ENCODE assay signal across 8 mouse cellular contexts in genomic region chr11:77488771-77489581, GRCm38 (mm10). TPM values are rescaled to one million over a fixed set of nuclear protein-coding genes. Genes with fewer than 3 reads are reported as not detected.
A peak's percentile ranks its signal among the peaks of the same experiment; 100 is the strongest.
DNase-seq lines count a peak whose midpoint lies in the region; ATAC-seq and TF ChIP-seq lines count a peak whose summit lies in the region.

No protein-coding gene starts in this region.

- peak overlapping the region; percentile 99 for H3K4me2 ChIP-seq in kidney, embryonic 15.5 days
- H3K4me2 ChIP-seq in forebrain, embryonic 14.5 days (ENCODE audit: low read length), result peak overlapping the region; percentile 94
- peak overlapping the region; percentile 95 for H3K4me2 ChIP-seq in limb, embryonic 14.5 days (replicated peaks; ENCODE audit: low read depth, low read length, severe bottlenecking)

- H3K9ac ChIP-seq in kidney, embryonic 15.5 days, result peak overlapping the region; percentile 89
- peak overlapping the region; percentile 98 for H3K9ac ChIP-seq in forebrain, embryonic 14.5 days (ENCODE audit: low read length)
- peak overlapping the region; percentile 86 for H3K9ac ChIP-seq in limb, embryonic 14.5 days (ENCODE audit: low read depth, low read length, severe bottlenecking)

- DNase-seq in kidney, adult 8-10 months, result no peak
- DNase-seq in ZHBTc4 (ENCODE audit: low read depth, low spot score), result peak; percentile 29
- peak; percentile 58 for DNase-seq in forebrain, embryonic 14.5 days (ENCODE audit: low spot score)
- DNase-seq in limb, embryonic 14.5 days (ENCODE audit: low spot score), result no peak
- peak; percentile 60 for DNase-seq in retina, postnatal 1 day
- DNase-seq in layer of hippocampus, adult 11-12 months (ENCODE audit: low spot score), result no peak
- no peak for DNase-seq in right cerebral cortex, adult 18-20 months

- H3K36me3 ChIP-seq in kidney, embryonic 15.5 days, result no peaks in the 10 kb centered on the region
- no peaks in the 10 kb centered on the region for H3K36me3 ChIP-seq in forebrain, embryonic 14.5 days (ENCODE audit: control insufficient read depth, insufficient read depth, low read length)
- 0 out of 2 replicates have a peak, but pooled peaks cover 3% of the 10 kb centered on the region for H3K36me3 ChIP-seq in limb, embryonic 14.5 days (ENCODE audit: control insufficient read depth, insufficient read depth, low read length)

- ATAC-seq in kidney, embryonic 15.5 days (replicated peaks; ENCODE audit: low FRiP score), result no peak
- no peak for ATAC-seq in forebrain, embryonic 14.5 days
- no peak for ATAC-seq in limb, embryonic 14.5 days (ENCODE audit: low FRiP score, low read depth)

- H3K27me3 ChIP-seq in kidney, embryonic 15.5 days, result no peaks in the 10 kb centered on the region
- H3K27me3 ChIP-seq in forebrain, embryonic 14.5 days (replicated peaks; ENCODE audit: control insufficient read depth, insufficient read depth, low read length), result no peaks in the 10 kb centered on the region
- no peaks in the 10 kb centered on the region for H3K27me3 ChIP-seq in limb, embryonic 14.5 days (ENCODE audit: control insufficient read depth, insufficient read depth, low read length)

- TF ChIP-seq POLR2A in limb, embryonic 14.5 days (IDR thresholded peaks at IDR 0.05; ENCODE audit: borderline replicate concordance, extremely low read depth, insufficient read depth, insufficient read length), result no peak

- H3K9me3 ChIP-seq in kidney, embryonic 15.5 days (replicated peaks), result no peaks in the 10 kb centered on the region
- H3K9me3 ChIP-seq in forebrain, embryonic 14.5 days (replicated peaks; ENCODE audit: control insufficient read depth, low read length), result no peaks in the 10 kb centered on the region
- no peaks in the 10 kb centered on the region for H3K9me3 ChIP-seq in limb, embryonic 14.5 days (ENCODE audit: control insufficient read depth, low read length)

- H3K4me1 ChIP-seq in kidney, embryonic 15.5 days, result peaks cover 74% of the 10 kb centered on the region
- peaks cover 61% of the 10 kb centered on the region for H3K4me1 ChIP-seq in forebrain, embryonic 14.5 days (ENCODE audit: control insufficient read depth, insufficient read depth, low read length)
- peaks cover 60% of the 10 kb centered on the region for H3K4me1 ChIP-seq in limb, embryonic 14.5 days (ENCODE audit: control insufficient read depth, insufficient read depth, low read length)

- WGBS in kidney, embryonic 15.5 days, result 2% methylated on average over 55 of the region's 55 CpGs
- WGBS in forebrain, embryonic 14.5 days, result 2% methylated on average over 44 of the region's 55 CpGs
- 2% methylated on average over 28 of the region's 55 CpGs for WGBS in limb, embryonic 14.5 days

- peak overlapping the region; percentile 89 for H3K4me3 ChIP-seq in kidney, embryonic 15.5 days (replicated peaks)
- H3K4me3 ChIP-seq in forebrain, embryonic 14.5 days (ENCODE audit: low read depth, low read length), result peak overlapping the region; percentile 92
- H3K4me3 ChIP-seq in limb, embryonic 14.5 days (replicated peaks; ENCODE audit: low read length), result peak overlapping the region; percentile 80

- no peak overlapping the region for H3K27ac ChIP-seq in kidney, embryonic 15.5 days
- peak overlapping the region; percentile 94 for H3K27ac ChIP-seq in forebrain, embryonic 14.5 days (ENCODE audit: low read depth, low read length)
- peak overlapping the region; percentile 52; the same call in 1 of the 2 replicates for H3K27ac ChIP-seq in limb, embryonic 14.5 days (replicated peaks; ENCODE audit: low read depth, low read length)

RNA-seq across cellular contexts. Expression of gene Ankrd13b, which starts 0.5 kb away (rescaled TPM):
- 5.3 and 6.9 TPM in 2 replicates for polyA plus RNA-seq in kidney, embryonic 15.5 days (2015; fragmentation: Nextera tagmentation; extraction: Ambion mirVana)
- polyA plus RNA-seq in forebrain, embryonic 14.5 days (2014; fragmentation: Nextera tagmentation; extraction: Ambion mirVana), result 25.3 and 32.7 TPM in 2 replicates
- 98.1 and 133 TPM in 2 replicates for polyA plus RNA-seq in limb, embryonic 14.5 days (2012; rRNA removed)
- polyA plus RNA-seq in limb, embryonic 14.5 days (2014; fragmentation: Nextera tagmentation; extraction: Ambion mirVana), result 13.9 and 15.1 TPM in 2 replicates

RNA-seq across cellular contexts. Expression of gene Git1, which starts 4.4 kb away (rescaled TPM):
- 9.7 and 12.6 TPM in 2 replicates for polyA plus RNA-seq in kidney, embryonic 15.5 days (2015; fragmentation: Nextera tagmentation; extraction: Ambion mirVana)
- 16.3 and 18.7 TPM in 2 replicates for polyA plus RNA-seq in forebrain, embryonic 14.5 days (2014; fragmentation: Nextera tagmentation; extraction: Ambion mirVana)
- polyA plus RNA-seq in limb, embryonic 14.5 days (2012; rRNA removed), result 57.1 and 71.7 TPM in 2 replicates
- polyA plus RNA-seq in limb, embryonic 14.5 days (2014; fragmentation: Nextera tagmentation; extraction: Ambion mirVana), result 17.3 and 18.2 TPM in 2 replicates

RNA-seq across cellular contexts. Expression of gene Abhd15, which starts 25.9 kb away (rescaled TPM):
- 1.9 TPM in 2 replicates for polyA plus RNA-seq in kidney, embryonic 15.5 days (2015; fragmentation: Nextera tagmentation; extraction: Ambion mirVana)
- polyA plus RNA-seq in forebrain, embryonic 14.5 days (2014; fragmentation: Nextera tagmentation; extraction: Ambion mirVana), result 1.2 and 1.8 TPM in 2 replicates
- polyA plus RNA-seq in limb, embryonic 14.5 days (2012; rRNA removed), result 0.50 and 0.93 TPM in 2 replicates
- polyA plus RNA-seq in limb, embryonic 14.5 days (2014; fragmentation: Nextera tagmentation; extraction: Ambion mirVana), result 1.5 and 1.8 TPM in 2 replicates

RNA-seq across cellular contexts. Expression of gene Coro6, which starts 26.8 kb away (rescaled TPM):
- 0.48 and 0.59 TPM in 2 replicates for polyA plus RNA-seq in kidney, embryonic 15.5 days (2015; fragmentation: Nextera tagmentation; extraction: Ambion mirVana)
- polyA plus RNA-seq in forebrain, embryonic 14.5 days (2014; fragmentation: Nextera tagmentation; extraction: Ambion mirVana), result 0.06 TPM in 1 of 2 replicates, not detected in the other
- polyA plus RNA-seq in limb, embryonic 14.5 days (2012; rRNA removed), result 10.3 and 10.5 TPM in 2 replicates
- 1.5 and 2.3 TPM in 2 replicates for polyA plus RNA-seq in limb, embryonic 14.5 days (2014; fragmentation: Nextera tagmentation; extraction: Ambion mirVana)

RNA-seq across cellular contexts. Expression of gene Trp53i13, which starts 26.8 kb away (rescaled TPM):
- 34.8 and 41.2 TPM in 2 replicates for polyA plus RNA-seq in kidney, embryonic 15.5 days (2015; fragmentation: Nextera tagmentation; extraction: Ambion mirVana)
- 16.3 and 16.6 TPM in 2 replicates for polyA plus RNA-seq in forebrain, embryonic 14.5 days (2014; fragmentation: Nextera tagmentation; extraction: Ambion mirVana)
- 51.1 and 77.3 TPM in 2 replicates for polyA plus RNA-seq in limb, embryonic 14.5 days (2012; rRNA removed)
- 67.3 and 69.0 TPM in 2 replicates for polyA plus RNA-seq in limb, embryonic 14.5 days (2014; fragmentation: Nextera tagmentation; extraction: Ambion mirVana)

Comparison
In these comparisons a context has a peak if more than half of its experiments do, and no peak if none do; other contexts are left out.
1. DNase-seq: peak in ZHBTc4 (single experiment), forebrain, embryonic 14.5 days (single experiment) and retina, postnatal 1 day (single experiment); none in kidney, adult 8-10 months (0 of 2), limb, embryonic 14.5 days (single experiment), layer of hippocampus, adult 11-12 months (single experiment) and right cerebral cortex, adult 18-20 months (single experiment).
2. Peak in every context shown above with its lines, with median percentiles within 50 percentile points of each other: H3K4me2 ChIP-seq, H3K4me3 ChIP-seq and H3K9ac ChIP-seq.